Mouse (Mus musculus) kidney, adult 2 months (tissue): ENCODE measurements around the gene Hist2h3c2. TPM values are rescaled to one million over a fixed set of nuclear protein-coding genes. Genes with fewer than 3 reads are reported as not detected.
"Not testable (repeated sequence)": the region's sequence is repeated elsewhere in the genome, so short reads cannot be mapped to it uniquely, and the experiment has no call there.

Source experiments
- DNase-seq: peaks from one replicate; pipeline ENCODE4 v3.0.0; 2021
- H3K27ac ChIP-seq: fragments of 200-500 bp; 2 replicates; pipeline ENCODE4 v1.5.1; 2012; ENCODE audit warnings: low read depth, low read length, control low read depth, inconsistent platforms; ENCODE audit not compliant: insufficient read depth
- H3K27me3 ChIP-seq: fragments of 200-500 bp; replicated peaks from 2 replicates; pipeline ENCODE4 v1.6.1; 2012; ENCODE audit warnings: mild to moderate bottlenecking, moderate library complexity, low read length, inconsistent platforms; ENCODE audit not compliant: control insufficient read depth, insufficient read depth
- H3K36me3 ChIP-seq: fragments of 200-500 bp; 2 replicates; pipeline ENCODE4 v1.6.1; 2012; ENCODE audit warnings: mild to moderate bottlenecking, moderate library complexity, low read length, inconsistent platforms; ENCODE audit not compliant: control insufficient read depth, insufficient read depth
- H3K4me1 ChIP-seq: fragments of 200-500 bp; 2 replicates; pipeline ENCODE4 v1.6.1; 2011; ENCODE audit warnings: low read length; ENCODE audit not compliant: control insufficient read depth, insufficient read depth
- H3K4me3 ChIP-seq: fragments of 200-500 bp; 2 replicates; pipeline ENCODE4 v1.5.1; 2011; ENCODE audit warnings: mild to moderate bottlenecking, low read depth, low read length, control low read depth; ENCODE audit not compliant: insufficient read depth
- CTCF ChIP-seq: fragments of 200-500 bp; conservative IDR thresholded peaks from 2 replicates; pipeline ENCODE4 v1.5.1; 2011; ENCODE audit warnings: low read depth, mild to moderate bottlenecking, control low read depth, low read length, moderate library complexity, mixed read lengths; ENCODE audit not compliant: insufficient read depth, insufficient read length
- POLR2A ChIP-seq: fragments of 200-500 bp; IDR thresholded peaks from one replicate; pipeline ENCODE4 v1.6.1; 2011; ENCODE audit warnings: low read depth, low read length, control low read depth
- WGBS: fragments of 180-500 bp; shearing (Covaris S2); methylation state at CpG from one replicate; pipeline ENCODE4 v1.1.7; 2018; 5-methylcytosine and 5-hydroxymethylcytosine counted together
- polyA plus RNA-seq: library from polyadenylated mRNA; depleted of rRNA; stranded (reverse); fragments of >200 nt; gene quantifications from 2 replicates; pipeline ENCODE4 v1.2.3, GENCODE M21; 2012

The Hist2h3c2 gene
- polyA plus RNA-seq, 1 experiment = 8.6 TPM

DNA sequence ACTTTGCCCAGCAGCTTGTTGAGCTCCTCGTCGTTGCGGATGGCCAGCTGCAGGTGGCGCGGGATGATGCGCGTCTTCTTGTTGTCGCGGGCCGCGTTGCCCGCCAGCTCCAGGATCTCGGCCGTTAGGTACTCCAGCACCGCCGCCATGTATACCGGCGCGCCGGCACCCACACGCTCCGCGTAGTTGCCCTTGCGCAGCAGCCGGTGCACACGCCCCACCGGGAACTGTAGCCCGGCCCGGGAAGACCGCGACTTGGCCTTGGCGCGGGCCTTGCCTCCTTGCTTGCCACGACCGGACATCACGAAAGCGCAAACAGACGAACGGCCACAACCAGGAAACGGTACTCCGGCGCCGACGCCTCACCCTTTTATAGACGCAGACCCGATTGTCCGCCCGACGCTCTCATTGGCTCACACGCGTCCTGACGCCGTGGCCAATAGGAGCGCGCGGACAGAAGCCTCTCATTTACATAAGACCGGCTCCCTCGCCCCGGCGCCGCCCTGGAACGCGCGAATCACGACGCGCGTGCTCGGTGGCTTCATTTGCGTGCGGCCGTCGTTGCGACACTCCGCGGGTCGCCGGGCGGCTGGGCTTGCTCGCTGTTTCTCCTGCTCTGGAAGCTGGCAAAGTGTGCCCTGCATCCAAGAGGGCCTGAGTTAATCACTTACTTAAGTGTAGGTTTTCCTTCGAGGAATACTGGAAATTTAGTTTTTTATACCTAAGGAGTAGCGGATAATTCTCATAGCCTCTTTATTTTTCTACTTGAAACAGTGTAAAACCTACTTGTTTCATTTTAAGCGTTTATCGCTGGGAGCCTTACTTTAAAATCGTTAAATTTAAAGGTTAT lies 1.2 kb upstream of the Hist2h3c2 start, which contains the start of gene Hist2h2aa2:
Gene Hist2h2aa2, minus strand, starts transcription at position 328 of the 850 bp plus-strand sequence.
- Histone ChIP-seq H3K4me1 (peaks cover 10% of the 10 kb centered on the region; the same call in 1 of the 2 replicates), H3K27ac (peak within 1 kb of the TSS; percentile 86), H3K4me3 (peak within 1 kb of the TSS; percentile 65)
- peak; percentile 27 for TF ChIP-seq POLR2A
- not testable (repeated sequence) for H3K36me3 ChIP-seq, H3K27me3 ChIP-seq
- WGBS = 2% methylated on average over 44 of the region's 85 CpGs
- DNase-seq = peak; percentile 99

DNA sequence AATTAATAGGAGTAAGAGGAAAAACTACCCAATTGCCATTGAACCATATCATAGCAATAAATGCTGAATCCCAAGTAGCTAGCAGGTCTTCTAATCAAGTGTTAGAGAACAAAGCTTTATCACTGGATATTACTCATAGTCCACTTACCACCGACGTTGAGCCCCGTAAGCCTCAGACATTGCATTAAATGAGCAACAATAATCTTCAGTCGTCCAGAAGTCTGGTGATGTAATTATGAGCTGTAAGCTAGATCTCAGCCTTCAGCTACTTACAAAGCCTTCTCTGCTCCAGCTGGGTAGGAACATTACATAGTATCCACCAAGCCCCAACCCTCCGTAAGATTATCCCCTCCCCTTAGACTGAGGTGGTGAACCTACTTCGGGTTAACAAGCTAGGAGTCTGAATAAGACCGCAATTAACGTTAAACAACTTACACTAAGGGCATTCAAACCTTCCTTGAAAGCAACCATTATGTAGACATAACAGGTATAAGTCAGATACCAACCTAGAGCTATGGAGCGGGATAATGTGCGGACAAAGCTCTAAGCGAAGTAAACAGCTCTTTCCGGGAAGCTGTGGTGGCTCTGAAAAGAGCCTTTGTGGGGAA lies 919 bp downstream of the Hist2h3c2 start:
- H3K4me3 ChIP-seq = no peak overlapping the region
- H3K27ac ChIP-seq = no peak overlapping the region
- DNase-seq = no peak
- WGBS = 24% methylated on average over 12 of the region's 12 CpGs
- H3K27me3 ChIP-seq = no peaks in the 10 kb centered on the region
- H3K4me1 ChIP-seq = peaks cover 3% of the 10 kb centered on the region; the same call in 1 of the 2 replicates
- H3K36me3 ChIP-seq = no peaks in the 10 kb centered on the region
- no peak for TF ChIP-seq CTCF
- TF ChIP-seq POLR2A = no peak

DNA sequence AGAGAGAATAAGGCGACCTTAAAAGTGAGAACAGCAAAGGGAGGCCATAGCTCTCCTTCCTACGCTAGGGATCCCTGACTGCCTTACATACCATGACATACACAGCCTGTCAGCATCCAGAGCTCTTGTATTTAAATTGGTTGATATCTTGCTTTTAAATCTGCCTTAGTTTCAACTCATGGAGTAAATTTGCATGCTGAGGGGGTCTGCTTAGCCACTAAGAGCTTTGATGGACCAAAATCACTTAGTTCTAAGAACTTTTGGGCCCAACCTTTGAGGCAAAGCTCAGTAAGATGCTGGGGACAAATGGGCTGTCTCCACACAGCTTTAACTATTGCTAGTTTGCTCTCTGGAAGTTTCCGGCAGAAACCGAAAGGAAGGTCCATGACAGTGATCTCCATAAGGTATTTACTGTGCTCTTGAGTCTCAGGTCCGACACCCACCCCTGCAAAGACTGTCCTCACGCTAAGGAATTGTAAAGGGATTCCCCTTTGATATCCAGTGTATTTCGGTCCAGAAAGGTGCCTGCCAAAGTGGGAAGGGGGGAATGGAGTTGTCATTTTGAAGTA lies 1.5 kb downstream of the Hist2h3c2 start:
- TF ChIP-seq CTCF (no peak), POLR2A (no peak)
- H3K4me3 ChIP-seq = no peak overlapping the region
- WGBS = 79% methylated on average over 7 of the region's 7 CpGs
- no peaks in the 10 kb centered on the region for H3K27me3 ChIP-seq
- no peaks in the 10 kb centered on the region for H3K36me3 ChIP-seq
- no peak overlapping the region for H3K27ac ChIP-seq
- H3K4me1 ChIP-seq = peaks cover 3% of the 10 kb centered on the region; the same call in 1 of the 2 replicates
- no peak for DNase-seq

DNA sequence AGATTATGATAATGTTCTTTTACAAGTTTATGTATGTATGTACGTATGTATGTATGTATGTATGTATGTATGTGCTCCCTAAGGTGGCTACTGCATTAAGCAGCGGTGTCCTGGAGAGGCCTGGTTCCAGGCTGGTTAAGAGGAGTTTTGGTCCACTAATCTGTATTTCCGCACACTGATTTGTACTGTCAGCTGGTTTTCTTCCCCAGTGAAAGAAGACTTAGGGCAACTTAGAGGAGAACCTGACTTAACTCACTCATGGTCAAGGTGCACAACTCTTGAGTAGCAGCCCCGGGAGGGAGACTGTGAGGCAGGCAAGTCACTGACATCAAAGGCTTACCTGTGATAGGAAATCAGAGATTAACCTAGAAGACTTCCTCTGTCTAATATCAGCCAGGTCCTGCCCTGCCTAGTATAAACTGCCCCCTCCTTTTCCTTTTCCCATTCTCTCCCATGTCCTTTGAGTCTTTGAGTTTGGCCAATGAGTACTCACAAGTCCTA lies 2.0 kb downstream of the Hist2h3c2 start:
- 70% methylated on average over 4 of the region's 4 CpGs for WGBS
- TF ChIP-seq POLR2A (no peak), CTCF (no peak)
- no peak overlapping the region for H3K4me3 ChIP-seq
- H3K27me3 ChIP-seq = no peaks in the 10 kb centered on the region
- H3K4me1 ChIP-seq = peaks cover 3% of the 10 kb centered on the region; the same call in 1 of the 2 replicates
- DNase-seq = no peak
- H3K27ac ChIP-seq = no peak overlapping the region
- H3K36me3 ChIP-seq = no peaks in the 10 kb centered on the region

DNA sequence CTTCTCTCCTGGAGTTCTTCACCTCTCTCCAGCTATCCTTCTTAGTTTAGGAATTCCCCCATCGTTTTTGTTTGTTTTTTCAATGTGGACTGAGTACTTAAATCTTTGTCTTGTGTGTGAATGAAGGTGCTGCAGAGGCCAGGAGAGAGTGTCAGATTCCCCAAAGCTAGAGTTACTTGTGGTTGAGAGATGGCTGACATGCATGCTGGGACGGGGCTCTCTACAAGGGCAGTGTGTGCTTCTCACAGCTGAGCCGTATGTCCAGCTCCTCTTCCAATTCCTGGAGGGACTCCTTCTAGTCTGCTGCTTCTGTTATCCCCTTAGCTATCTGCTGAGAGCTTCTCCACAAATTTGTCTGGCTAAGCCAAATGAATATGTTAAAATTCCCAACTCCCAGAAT lies 3.1 kb downstream of the Hist2h3c2 start:
- no peak for DNase-seq
- Histone ChIP-seq H3K4me1 (peaks cover 1% of the 10 kb centered on the region; the same call in 1 of the 2 replicates), H3K4me3 (no peak overlapping the region), H3K27me3 (no peaks in the 10 kb centered on the region), H3K27ac (no peak overlapping the region), H3K36me3 (no peaks in the 10 kb centered on the region)
- TF ChIP-seq POLR2A (no peak), CTCF (no peak)
- 65% methylated on average over 3 of the region's 3 CpGs for WGBS

DNA sequence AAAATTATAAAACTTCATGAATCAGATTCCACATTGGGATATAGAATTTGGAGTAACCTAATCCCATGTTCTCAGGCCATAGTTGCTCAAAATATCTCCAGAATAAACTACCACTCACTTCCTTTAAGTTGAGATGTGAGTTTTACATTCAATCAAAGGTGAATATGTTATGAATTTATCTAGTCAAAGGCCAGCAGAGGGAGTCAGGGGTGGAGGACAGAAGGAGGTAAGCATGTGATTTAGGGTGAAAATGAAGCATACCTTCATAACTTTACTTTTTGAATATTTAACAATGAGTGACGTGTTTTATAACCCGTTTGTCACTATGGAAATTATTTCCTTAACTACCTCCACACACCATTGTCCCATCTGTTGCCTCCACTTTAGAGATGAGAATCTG lies 4.0 kb downstream of the Hist2h3c2 start:
- H3K4me3 ChIP-seq = no peak overlapping the region
- H3K36me3 ChIP-seq = no peaks in the 10 kb centered on the region
- no peak overlapping the region for H3K27ac ChIP-seq
- WGBS = 95% methylated on average over 2 of the region's 2 CpGs
- no peaks in the 10 kb centered on the region for H3K27me3 ChIP-seq
- H3K4me1 ChIP-seq = no peaks in the 10 kb centered on the region; the same call in 1 of the 2 replicates
- TF ChIP-seq CTCF (no peak), POLR2A (no peak)
- DNase-seq = no peak

DNA sequence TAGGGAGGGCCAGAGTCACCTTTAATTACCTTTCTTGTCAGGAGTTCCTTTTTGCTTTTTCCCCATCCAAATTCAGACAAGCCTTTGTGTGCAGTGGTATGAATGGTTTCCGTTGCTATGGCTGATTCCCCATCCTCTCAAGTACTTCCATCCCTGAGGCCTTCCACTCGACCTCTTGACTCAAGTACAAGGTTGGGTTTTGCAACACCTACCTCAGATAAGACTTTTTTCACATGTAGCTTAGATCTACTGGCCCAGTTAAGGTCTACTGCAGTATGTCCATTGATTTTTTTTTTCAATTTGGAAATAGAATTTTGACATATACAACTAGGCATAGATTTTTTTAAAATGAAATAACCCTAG lies 7.2 kb downstream of the Hist2h3c2 start:
- TF ChIP-seq CTCF (no peak), POLR2A (no peak)
- Histone ChIP-seq H3K36me3 (no peaks in the 10 kb centered on the region), H3K27me3 (no peaks in the 10 kb centered on the region), H3K4me3 (no peak overlapping the region), H3K27ac (no peak overlapping the region), H3K4me1 (no peaks in the 10 kb centered on the region)
- 70% methylated on average over 2 of the region's 2 CpGs for WGBS
- no peak for DNase-seq
